Mouse (Mus musculus) neural tube, embryonic 11.5 days (tissue): ENCODE results near the gene Gm9903. TPM values are rescaled to one million over a fixed set of nuclear protein-coding genes. Genes with fewer than 3 reads are reported as not detected.

Source experiments
- ATAC-seq: fragments of 200-750 bp; cut with Nextera tagmentation; 2 replicates; pipeline ENCODE4 v1.8.0; 2017; ENCODE audit warnings: moderate number of reproducible peaks, mild to moderate bottlenecking, moderate TSS enrichment, moderate library complexity; ENCODE audit not compliant: insufficient read depth, low FRiP score, low TSS enrichment
- DNase-seq: peaks from one replicate; pipeline ENCODE4 v3.0.0-alpha.2; 2015; ENCODE audit warnings: low spot score
- H3K27ac ChIP-seq: fragments of 300-500 bp; sonication (generic); 2 replicates; pipeline ENCODE4 v1.5.1; 2014; ENCODE audit warnings: low read depth, mild to moderate bottlenecking, low read length
- H3K27me3 ChIP-seq: fragments of 300-500 bp; sonication (generic); 2 replicates; pipeline ENCODE4 v1.6.1; 2014; ENCODE audit warnings: mild to moderate bottlenecking, low read length, mixed read lengths; ENCODE audit not compliant: control insufficient read depth, insufficient read depth
- H3K36me3 ChIP-seq: fragments of 300-500 bp; sonication (generic); 2 replicates; pipeline ENCODE4 v1.6.1; 2014; ENCODE audit warnings: mild to moderate bottlenecking, low read length, moderate library complexity, mixed read lengths; ENCODE audit not compliant: control insufficient read depth, insufficient read depth
- H3K4me1 ChIP-seq: fragments of 300-500 bp; sonication (generic); 2 replicates; pipeline ENCODE4 v1.6.1; 2014; ENCODE audit warnings: low read length, mixed read lengths; ENCODE audit not compliant: control insufficient read depth, insufficient read depth
- H3K4me2 ChIP-seq: fragments of 300-500 bp; sonication (generic); 2 replicates; pipeline ENCODE4 v1.6.1; 2014; ENCODE audit warnings: low read depth, mild to moderate bottlenecking, moderate library complexity
- H3K4me3 ChIP-seq: fragments of 300-500 bp; sonication (generic); 2 replicates; pipeline ENCODE4 v1.5.1; 2014; ENCODE audit warnings: low read depth, low read length
- H3K9ac ChIP-seq: fragments of 300-500 bp; sonication (generic); 2 replicates; pipeline ENCODE4 v1.6.1; 2014; ENCODE audit warnings: mild to moderate bottlenecking, low read length
- H3K9me3 ChIP-seq: fragments of 300-500 bp; sonication (generic); 2 replicates; pipeline ENCODE4 v1.6.1; 2016; ENCODE audit warnings: low read length; ENCODE audit not compliant: control insufficient read depth
- WGBS: fragments of 180-500 bp; shearing (Covaris S2); extraction: QIAGEN DNeasy Blood & Tissue Kit; methylation state at CpG from one replicate; pipeline ENCODE4 v1.1.7; 2014; 5-methylcytosine and 5-hydroxymethylcytosine counted together
- polyA plus RNA-seq: library from polyadenylated mRNA; unstranded; fragments of >200 nt; fragmentation: Nextera tagmentation; extraction: Ambion mirVana; gene quantifications from 2 replicates; pipeline ENCODE4 v1.2.1, GENCODE M21; 2014

The Gm9903 gene
- polyA plus RNA-seq, 1 experiment from 2014 or later: 0.77 TPM

DNA sequence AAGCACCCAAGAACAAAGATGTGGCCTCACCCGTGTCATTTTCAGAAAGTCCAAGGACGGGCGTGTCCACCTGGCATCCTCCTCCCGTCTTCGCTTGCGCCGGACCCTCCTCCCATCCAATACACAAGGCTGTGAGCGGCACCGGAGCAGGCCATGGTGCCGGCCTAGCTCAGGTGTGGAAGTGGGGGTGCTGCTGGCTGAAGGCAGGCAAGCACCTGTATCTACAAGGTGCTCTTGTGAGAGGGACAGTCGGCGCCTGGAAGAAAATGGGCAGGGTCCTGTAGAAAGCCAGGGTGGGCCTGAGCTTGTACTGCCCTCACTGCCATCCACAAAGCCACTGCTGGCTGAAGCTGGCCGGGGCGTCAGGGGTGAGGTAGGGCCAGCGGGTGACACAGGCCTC is 22.3 kb upstream of the Gm9903 start:
- no peaks in the 10 kb centered on the region for H3K9me3 ChIP-seq
- no peak overlapping the region for H3K9ac ChIP-seq
- H3K4me3 ChIP-seq: no peak overlapping the region
- H3K4me1 ChIP-seq: no peaks in the 10 kb centered on the region
- no peak overlapping the region for H3K27ac ChIP-seq
- no peak for DNase-seq
- H3K4me2 ChIP-seq: no peak overlapping the region
- ATAC-seq: no peak
- peaks cover 8% of the 10 kb centered on the region for H3K36me3 ChIP-seq
- H3K27me3 ChIP-seq: no peaks in the 10 kb centered on the region
- WGBS: 97% methylated on average over 15 of the region's 15 CpGs

DNA sequence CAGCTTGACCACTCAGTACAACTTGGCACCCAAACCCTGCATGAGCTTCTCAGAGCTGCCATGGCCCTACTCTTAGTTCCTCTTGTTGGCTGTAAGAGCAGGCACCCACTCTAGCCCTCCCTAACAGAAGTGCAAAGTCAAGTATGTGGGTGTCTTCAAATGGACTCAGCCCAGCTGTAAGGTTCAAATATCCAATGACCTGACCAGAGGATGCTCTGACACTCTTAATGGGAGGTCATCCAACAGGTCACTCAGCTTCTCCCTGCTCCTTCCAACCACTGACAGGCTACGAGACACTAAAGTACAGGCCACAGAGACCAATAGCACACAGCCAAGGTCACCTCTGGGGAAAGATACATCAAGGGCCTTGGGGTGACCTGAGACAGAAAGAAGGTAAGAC is 20.5 kb upstream of the Gm9903 start:
- no peak for ATAC-seq
- peaks cover 8% of the 10 kb centered on the region for H3K36me3 ChIP-seq
- H3K9me3 ChIP-seq: no peaks in the 10 kb centered on the region
- no peak overlapping the region for H3K4me2 ChIP-seq
- H3K27me3 ChIP-seq: no peaks in the 10 kb centered on the region
- no peak for DNase-seq
- no peaks in the 10 kb centered on the region for H3K4me1 ChIP-seq
- WGBS: 83% methylated on average over 1 of the region's 1 CpGs
- H3K9ac ChIP-seq: no peak overlapping the region
- no peak overlapping the region for H3K27ac ChIP-seq
- H3K4me3 ChIP-seq: no peak overlapping the region

DNA sequence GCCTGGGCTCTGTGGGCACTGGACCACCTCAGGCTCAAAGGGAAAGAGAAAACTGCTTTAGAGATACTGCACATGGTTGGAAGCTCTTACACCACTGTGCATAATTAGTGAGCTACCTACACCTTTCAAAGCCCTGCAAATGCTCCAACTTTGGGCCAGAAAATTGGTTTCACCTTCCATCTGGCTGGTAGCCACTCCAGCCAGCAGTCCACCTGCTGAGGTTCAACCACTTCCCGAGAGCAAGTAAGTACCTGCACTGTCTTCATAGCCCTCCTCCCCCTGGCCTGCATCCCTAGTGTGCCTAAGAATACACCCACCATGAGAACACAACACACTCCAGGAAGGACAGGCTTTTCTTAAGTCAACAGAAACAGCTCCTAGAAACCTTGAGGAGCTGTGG is 17.9 kb upstream of the Gm9903 start:
- peaks cover 8% of the 10 kb centered on the region for H3K36me3 ChIP-seq
- H3K27ac ChIP-seq: no peak overlapping the region
- 90% methylated on average over 1 of the region's 1 CpGs for WGBS
- DNase-seq: no peak
- H3K9me3 ChIP-seq: no peaks in the 10 kb centered on the region
- no peak overlapping the region for H3K9ac ChIP-seq
- no peaks in the 10 kb centered on the region for H3K4me1 ChIP-seq
- no peaks in the 10 kb centered on the region for H3K27me3 ChIP-seq
- no peak overlapping the region for H3K4me3 ChIP-seq
- no peak overlapping the region for H3K4me2 ChIP-seq
- no peak for ATAC-seq

DNA sequence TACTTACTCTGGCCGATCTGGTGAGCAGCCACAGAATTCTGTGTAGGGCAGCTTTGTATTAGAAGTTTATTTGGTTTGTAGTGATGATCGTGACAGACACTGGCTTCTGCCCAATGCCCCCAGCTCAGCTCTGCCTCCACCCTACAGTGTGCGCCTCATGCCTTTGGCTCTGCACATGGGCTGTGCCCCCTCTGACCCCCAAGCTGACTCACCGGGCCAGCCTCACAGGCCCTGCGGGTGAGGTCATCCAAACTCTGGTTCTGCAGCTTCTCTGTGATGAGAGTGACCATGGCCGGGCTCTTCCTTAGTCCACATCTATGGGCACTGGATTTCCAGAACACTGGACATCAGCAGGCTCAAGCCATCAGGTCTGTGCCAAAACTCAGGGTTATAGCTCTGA is 15.3 kb upstream of the Gm9903 start:
- no peak overlapping the region for H3K4me2 ChIP-seq
- no peaks in the 10 kb centered on the region for H3K27me3 ChIP-seq
- DNase-seq (no peak), ATAC-seq (no peak)
- H3K27ac ChIP-seq: no peak overlapping the region
- peaks cover 2% of the 10 kb centered on the region; the same call in 1 of the 2 replicates for H3K36me3 ChIP-seq
- H3K4me1 ChIP-seq: no peaks in the 10 kb centered on the region
- no peaks in the 10 kb centered on the region for H3K9me3 ChIP-seq
- H3K4me3 ChIP-seq: no peak overlapping the region
- 87% methylated on average over 6 of the region's 6 CpGs for WGBS
- no peak overlapping the region for H3K9ac ChIP-seq

DNA sequence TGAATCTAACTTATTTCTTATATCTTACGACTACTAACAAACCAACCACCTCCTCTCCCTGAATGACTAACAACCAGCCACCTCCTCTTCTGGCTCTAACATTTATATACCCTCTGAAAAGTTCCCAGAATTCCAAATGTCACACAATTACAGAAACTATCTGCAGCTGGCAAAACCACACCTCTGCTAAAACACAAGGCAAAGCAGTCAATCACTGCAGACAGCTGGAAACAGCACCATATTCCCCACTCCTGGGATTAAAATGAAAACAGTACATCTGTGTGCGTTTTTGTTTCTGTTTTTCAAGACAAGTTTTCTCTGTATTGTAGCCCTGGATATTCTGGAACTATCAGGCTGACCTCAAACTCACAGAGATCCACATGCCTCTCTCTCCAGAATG is 7.1 kb upstream of the Gm9903 start:
- DNase-seq (no peak), ATAC-seq (no peak)
- 95% methylated on average over 2 of the region's 2 CpGs for whole genome bisulfite sequencing
- Histone ChIP-seq H3K4me2 (no peak overlapping the region), H3K4me1 (no peaks in the 10 kb centered on the region), H3K9me3 (no peaks in the 10 kb centered on the region), H3K4me3 (no peak overlapping the region), H3K27ac (no peak overlapping the region), H3K9ac (no peak overlapping the region), H3K36me3 (no peaks in the 10 kb centered on the region), H3K27me3 (no peaks in the 10 kb centered on the region)

DNA sequence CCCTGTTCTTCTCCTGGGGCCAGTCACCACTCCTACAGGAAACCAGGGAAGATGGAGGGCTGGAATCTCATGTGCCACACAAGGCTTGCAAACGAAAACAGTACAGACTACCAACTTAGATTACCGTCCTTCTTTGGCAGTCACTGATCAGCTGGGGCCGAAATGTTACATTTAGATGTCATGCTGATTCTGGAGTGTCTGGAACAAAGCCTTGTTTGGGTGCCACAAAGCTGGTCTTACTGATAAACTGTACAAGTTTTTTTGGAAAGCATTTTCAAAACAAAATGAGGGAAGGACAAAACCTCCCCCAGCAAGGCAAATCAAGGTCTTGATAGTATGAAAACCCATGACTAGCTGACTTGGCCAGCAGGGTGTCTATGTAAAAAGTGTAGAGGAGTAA is 6.0 kb upstream of the Gm9903 start:
- DNase-seq: no peak
- no peak overlapping the region for H3K9ac ChIP-seq
- H3K27ac ChIP-seq: no peak overlapping the region
- H3K4me2 ChIP-seq: no peak overlapping the region
- H3K27me3 ChIP-seq: no peaks in the 10 kb centered on the region
- H3K4me3 ChIP-seq: no peak overlapping the region
- WGBS: 74% methylated on average over 3 of the region's 3 CpGs
- H3K9me3 ChIP-seq: no peaks in the 10 kb centered on the region
- ATAC-seq: no peak
- H3K36me3 ChIP-seq: no peaks in the 10 kb centered on the region
- H3K4me1 ChIP-seq: peaks cover 6% of the 10 kb centered on the region; the same call in 1 of the 2 replicates

DNA sequence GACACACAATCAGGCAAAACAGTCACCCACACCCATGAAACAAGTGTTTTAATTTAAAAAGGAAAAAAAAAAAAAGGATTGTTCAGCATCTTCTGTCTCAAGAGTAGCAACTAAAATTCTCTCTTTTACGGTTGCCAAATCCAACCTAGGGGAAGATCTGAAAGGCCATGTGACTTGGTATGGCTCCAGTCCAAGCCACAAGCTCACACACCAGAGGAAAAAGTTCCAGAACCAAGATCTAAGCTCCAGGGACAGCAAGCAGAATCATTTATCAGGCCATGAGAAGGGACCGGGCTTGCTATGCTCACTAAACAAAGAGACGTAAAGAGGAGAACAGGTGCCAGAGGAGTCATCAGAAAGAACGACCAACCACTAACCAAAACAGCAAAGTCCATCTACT is 1.8 kb upstream of the Gm9903 start:
- DNase-seq: no peak
- Histone ChIP-seq H3K4me3 (no peak overlapping the region; the same call in 1 of the 2 replicates), H3K27ac (no peak overlapping the region), H3K4me2 (peak overlapping the region; percentile 73), H3K36me3 (no peaks in the 10 kb centered on the region), H3K9ac (no peak overlapping the region), H3K27me3 (no peaks in the 10 kb centered on the region), H3K9me3 (no peaks in the 10 kb centered on the region), H3K4me1 (peaks cover 7% of the 10 kb centered on the region; the same call in 1 of the 2 replicates)
- 40% methylated on average over 4 of the region's 4 CpGs for WGBS
- no peak for ATAC-seq

DNA sequence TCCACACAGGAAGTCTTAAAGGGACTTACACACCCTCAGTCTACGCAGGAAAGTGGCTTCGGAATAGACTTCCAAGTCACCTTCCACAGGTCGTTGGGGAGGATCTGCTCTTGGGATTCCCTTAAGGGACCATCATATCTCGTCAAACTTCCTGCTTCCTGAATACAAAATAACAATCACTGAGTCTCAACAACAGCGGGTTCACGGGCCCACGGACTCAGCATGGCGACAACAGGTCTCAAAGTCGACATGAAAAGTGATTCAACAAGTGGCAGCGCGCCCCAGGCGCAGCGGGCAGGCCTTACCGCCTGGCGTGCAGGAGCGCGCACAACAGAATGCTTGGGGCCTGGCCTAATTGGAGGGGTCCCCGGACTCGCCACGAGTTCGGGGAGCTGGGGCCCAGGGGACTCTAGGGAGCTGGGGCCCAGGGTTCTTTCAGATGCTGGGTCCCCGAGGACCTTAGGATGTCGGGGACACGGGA is 865 bp upstream of the Gm9903 start:
- no peaks in the 10 kb centered on the region for H3K27me3 ChIP-seq
- DNase-seq (peak; percentile 60), ATAC-seq (no peak; the same call in 1 of the 2 replicates)
- H3K4me2 ChIP-seq: peak overlapping the region; percentile 73
- H3K4me1 ChIP-seq: peaks cover 7% of the 10 kb centered on the region; the same call in 1 of the 2 replicates
- H3K4me3 ChIP-seq: peak overlapping the region; percentile 61
- H3K9ac ChIP-seq: peak overlapping the region; percentile 73
- no peaks in the 10 kb centered on the region for H3K36me3 ChIP-seq
- WGBS: under 1% methylated on average over 24 of the region's 24 CpGs
- no peaks in the 10 kb centered on the region for H3K9me3 ChIP-seq
- H3K27ac ChIP-seq: peak overlapping the region; percentile 76

DNA sequence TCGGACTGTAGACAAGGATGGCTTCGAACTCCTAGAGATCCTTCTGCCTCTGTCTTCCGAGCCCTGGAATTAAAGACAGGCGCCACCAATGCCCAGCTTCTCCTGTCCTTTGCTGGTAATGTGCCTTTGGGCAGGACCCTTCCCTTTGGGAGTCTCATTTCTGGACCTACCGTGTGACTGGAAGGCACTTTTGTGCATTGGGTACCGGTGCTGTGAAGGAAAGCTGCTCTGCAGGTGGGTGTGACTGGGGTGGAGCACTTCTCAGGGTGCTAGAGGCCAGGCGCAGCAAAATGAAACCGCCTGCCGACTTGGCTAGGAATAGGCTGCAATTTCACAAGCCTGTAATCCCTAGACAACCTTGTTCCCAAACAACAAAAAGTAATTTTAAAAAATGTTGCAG is 336 bp downstream of the Gm9903 start:
- Histone ChIP-seq H3K4me1 (peaks cover 7% of the 10 kb centered on the region; the same call in 1 of the 2 replicates), H3K9me3 (no peaks in the 10 kb centered on the region), H3K9ac (peak overlapping the region; percentile 40), H3K4me3 (peak overlapping the region; percentile 61), H3K4me2 (peak overlapping the region; percentile 40), H3K27me3 (no peaks in the 10 kb centered on the region), H3K36me3 (no peaks in the 10 kb centered on the region), H3K27ac (no peak overlapping the region)
- DNase-seq (no peak), ATAC-seq (peak; percentile 18; the same call in 1 of the 2 replicates)
- WGBS: 2% methylated on average over 9 of the region's 9 CpGs
